Mouse (Mus musculus) heart, embryonic 12.5 days (tissue): ENCODE measurements around the gene A630089N07Rik. TPM values are rescaled to one million over a fixed set of nuclear protein-coding genes. Genes with fewer than 3 reads are reported as not detected.
"Not testable (repeated sequence)": the region's sequence is repeated elsewhere in the genome, so short reads cannot be mapped to it uniquely, and the experiment has no call there.

Experiments
- ATAC-seq: fragments of 200-750 bp; cut with Nextera tagmentation; 2 replicates; pipeline ENCODE4 v1.8.0; 2017; ENCODE audit warnings: moderate TSS enrichment, moderate library complexity; ENCODE audit not compliant: insufficient number of reproducible peaks, low FRiP score
- H3K27ac ChIP-seq: fragments of 300-500 bp; sonication (generic); 2 replicates; pipeline ENCODE4 v1.5.1; 2016; ENCODE audit warnings: mild to moderate bottlenecking, moderate library complexity; ENCODE audit not compliant: poor library complexity, severe bottlenecking
- H3K27me3 ChIP-seq: fragments of 300-500 bp; sonication (generic); replicated peaks from 2 replicates; pipeline ENCODE4 v1.6.1; 2016; ENCODE audit warnings: mild to moderate bottlenecking, moderate library complexity
- H3K36me3 ChIP-seq: fragments of 300-500 bp; sonication (generic); 2 replicates; pipeline ENCODE4 v1.6.1; 2016; ENCODE audit warnings: mild to moderate bottlenecking, moderate library complexity
- H3K4me1 ChIP-seq: fragments of 300-500 bp; sonication (generic); replicated peaks from 2 replicates; pipeline ENCODE4 v1.6.1; 2016; ENCODE audit warnings: mild to moderate bottlenecking
- H3K4me2 ChIP-seq: fragments of 300-500 bp; sonication (generic); 2 replicates; pipeline ENCODE4 v1.6.1; 2016; ENCODE audit warnings: mild to moderate bottlenecking, moderate library complexity
- H3K4me3 ChIP-seq: fragments of 300-500 bp; sonication (generic); 2 replicates; pipeline ENCODE4 v1.5.1; 2016; ENCODE audit warnings: mild to moderate bottlenecking
- H3K9ac ChIP-seq: fragments of 300-500 bp; sonication (generic); 2 replicates; pipeline ENCODE4 v1.6.1; 2016; ENCODE audit warnings: mild to moderate bottlenecking, moderate library complexity
- H3K9me3 ChIP-seq: fragments of 300-500 bp; sonication (generic); replicated peaks from 2 replicates; pipeline ENCODE4 v1.6.1; 2016; ENCODE audit warnings: mild to moderate bottlenecking, moderate library complexity
- WGBS: fragments of 180-500 bp; shearing (Covaris S2); methylation state at CpG from one replicate; pipeline ENCODE4 v1.1.7; 2016; 5-methylcytosine and 5-hydroxymethylcytosine counted together
- polyA plus RNA-seq: library from polyadenylated mRNA; unstranded; fragments of >200 nt; fragmentation: Nextera tagmentation; extraction: Ambion mirVana; gene quantifications from 2 replicates; pipeline ENCODE4 v1.2.1, GENCODE M21; 2016

Gene A630089N07Rik
- polyA plus RNA-seq, 1 experiment from 2014 or later: 15.9 TPM

- peak within 1 kb of the TSS; percentile 94 for H3K27ac ChIP-seq
- peak within 1 kb of the TSS; percentile 79 for H3K4me3 ChIP-seq
- no peaks in the 10 kb centered on the region for H3K27me3 ChIP-seq
- H3K4me2 ChIP-seq: peak within 1 kb of the TSS; percentile 71
- 2% methylated on average over 22 of the region's 22 CpGs for WGBS
- 0 out of 2 replicates have a peak, but pooled peaks cover 3% of the 10 kb centered on the region for H3K9me3 ChIP-seq
- peak within 1 kb of the TSS; percentile 75 for H3K9ac ChIP-seq
- peaks cover 7% of the 10 kb centered on the region; the same call in 1 of the 2 replicates for H3K36me3 ChIP-seq
- H3K4me1 ChIP-seq: peaks cover 16% of the 10 kb centered on the region
- ATAC-seq: peak; percentile 97
Observed at GRCm38 (mm10) chr16:97996616-97997382, 85.5 kb downstream of the A630089N07Rik start, which contains the start of gene B230307C23Rik. Gene B230307C23Rik (plus strand): TSS chr16:97997315.

GRCm38 (mm10) chr16:97995849-97996615 is 86.2 kb downstream of the A630089N07Rik start:
- H3K27me3 ChIP-seq: no peaks in the 10 kb centered on the region
- 6% methylated on average over 1 of the region's 1 CpGs for WGBS
- peak overlapping the region; percentile 79 for H3K4me3 ChIP-seq
- peaks cover 7% of the 10 kb centered on the region; the same call in 1 of the 2 replicates for H3K36me3 ChIP-seq
- H3K4me2 ChIP-seq: peak overlapping the region; percentile 71
- H3K4me1 ChIP-seq: peaks cover 16% of the 10 kb centered on the region
- ATAC-seq: no peak
- peak overlapping the region; percentile 75; the same call in 1 of the 2 replicates for H3K9ac ChIP-seq
- 0 out of 2 replicates have a peak, but pooled peaks cover 3% of the 10 kb centered on the region for H3K9me3 ChIP-seq
- peak overlapping the region; percentile 94; the same call in 1 of the 2 replicates for H3K27ac ChIP-seq

- not testable (repeated sequence) for ATAC-seq, H3K27me3 ChIP-seq, H3K4me3 ChIP-seq, H3K4me2 ChIP-seq, H3K27ac ChIP-seq, H3K9ac ChIP-seq, H3K9me3 ChIP-seq, H3K36me3 ChIP-seq
- WGBS: 62% methylated on average over 3 of the region's 3 CpGs
- peaks cover 10% of the 10 kb centered on the region for H3K4me1 ChIP-seq
Observed at GRCm38 (mm10) chr16:97992477-97992876, 89.8 kb downstream of the A630089N07Rik start.

- Histone ChIP-seq H3K27me3 (no peaks in the 10 kb centered on the region), H3K27ac (no peak overlapping the region), H3K36me3 (no peaks in the 10 kb centered on the region), H3K9ac (no peak overlapping the region), H3K4me2 (no peak overlapping the region), H3K4me3 (no peak overlapping the region), H3K9me3 (peaks cover 3% of the 10 kb centered on the region), H3K4me1 (peaks cover 10% of the 10 kb centered on the region)
- ATAC-seq: no peak
- WGBS: 76% methylated on average over 2 of the region's 2 CpGs
Observed at GRCm38 (mm10) chr16:97991517-97991916, 90.7 kb downstream of the A630089N07Rik start.

- Histone ChIP-seq H3K27ac (no peak overlapping the region), H3K9ac (no peak overlapping the region), H3K36me3 (no peaks in the 10 kb centered on the region), H3K4me1 (no peaks in the 10 kb centered on the region), H3K4me2 (no peak overlapping the region), H3K9me3 (peaks cover 3% of the 10 kb centered on the region), H3K27me3 (no peaks in the 10 kb centered on the region), H3K4me3 (no peak overlapping the region)
- 82% methylated on average over 5 of the region's 5 CpGs for WGBS
- no peak for ATAC-seq
Observed at GRCm38 (mm10) chr16:97984589-97984988, 97.7 kb downstream of the A630089N07Rik start.

- no peak overlapping the region for H3K4me3 ChIP-seq
- no peak overlapping the region for H3K9ac ChIP-seq
- no peak overlapping the region for H3K27ac ChIP-seq
- no peak overlapping the region for H3K4me2 ChIP-seq
- H3K36me3 ChIP-seq: no peaks in the 10 kb centered on the region
- no peak for ATAC-seq
- H3K9me3 ChIP-seq: no peaks in the 10 kb centered on the region
- no peaks in the 10 kb centered on the region for H3K27me3 ChIP-seq
- WGBS: 81% methylated on average over 1 of the region's 1 CpGs
- no peaks in the 10 kb centered on the region for H3K4me1 ChIP-seq
Observed at GRCm38 (mm10) chr16:97981362-97981761, 100.9 kb downstream of the A630089N07Rik start.

GRCm38 (mm10) chr16:97977722-97978121 is 104.5 kb downstream of the A630089N07Rik start:
- H3K4me3 ChIP-seq: no peak overlapping the region
- H3K9me3 ChIP-seq: no peaks in the 10 kb centered on the region
- no peaks in the 10 kb centered on the region for H3K4me1 ChIP-seq
- H3K36me3 ChIP-seq: no peaks in the 10 kb centered on the region
- H3K4me2 ChIP-seq: no peak overlapping the region
- no peak overlapping the region for H3K9ac ChIP-seq
- no peak for ATAC-seq
- WGBS: 91% methylated on average over 3 of the region's 3 CpGs
- H3K27ac ChIP-seq: no peak overlapping the region
- no peaks in the 10 kb centered on the region for H3K27me3 ChIP-seq

- no peak overlapping the region for H3K4me3 ChIP-seq
- H3K4me1 ChIP-seq: no peaks in the 10 kb centered on the region
- no peak overlapping the region for H3K9ac ChIP-seq
- no peak for ATAC-seq
- H3K9me3 ChIP-seq: no peaks in the 10 kb centered on the region
- H3K27me3 ChIP-seq: no peaks in the 10 kb centered on the region
- no peak overlapping the region for H3K27ac ChIP-seq
- H3K36me3 ChIP-seq: no peaks in the 10 kb centered on the region
- WGBS: 41% methylated on average over 1 of the region's 1 CpGs
- H3K4me2 ChIP-seq: no peak overlapping the region
Observed at GRCm38 (mm10) chr16:97977277-97977676, 105.0 kb downstream of the A630089N07Rik start.

- H3K27me3 ChIP-seq: no peaks in the 10 kb centered on the region
- peaks cover 7% of the 10 kb centered on the region for H3K4me1 ChIP-seq
- no peak overlapping the region for H3K4me2 ChIP-seq
- H3K36me3 ChIP-seq: no peaks in the 10 kb centered on the region
- no peak overlapping the region for H3K27ac ChIP-seq
- no peak overlapping the region for H3K9ac ChIP-seq
- no peaks in the 10 kb centered on the region for H3K9me3 ChIP-seq
- no peak for ATAC-seq
- H3K4me3 ChIP-seq: no peak overlapping the region
- 78% methylated on average over 3 of the region's 3 CpGs for WGBS
Observed at GRCm38 (mm10) chr16:97963956-97964540, 118.2 kb downstream of the A630089N07Rik start.

GRCm38 (mm10) chr16:97962151-97962948 is 119.9 kb downstream of the A630089N07Rik start, which contains the start of the genes C2cd2 and Zbtb21:
Gene C2cd2 (minus strand): TSS chr16:97962598.
Gene Zbtb21 (minus strand): TSS chr16:97962622.
- Histone ChIP-seq H3K27ac (peak within 1 kb of the TSS; percentile 91), H3K4me3 (peak within 1 kb of the TSS; percentile 74), H3K9ac (peak within 1 kb of the TSS; percentile 92), H3K9me3 (no peaks in the 10 kb centered on the region), H3K36me3 (no peaks in the 10 kb centered on the region), H3K27me3 (no peaks in the 10 kb centered on the region), H3K4me2 (peak within 1 kb of the TSS; percentile 89), H3K4me1 (peaks cover 21% of the 10 kb centered on the region)
- under 1% methylated on average over 78 of the region's 78 CpGs for WGBS
- peak; percentile 98 for ATAC-seq
